Mouse (Mus musculus) fat pad, adult 2 months (tissue): ENCODE data around the gene Phf23.

Experiments
- DNase-seq: peaks from one replicate; pipeline ENCODE4 v3.0.0-alpha.2; 2011; ENCODE audit warnings: low read depth, low spot score; ENCODE audit errors: extremely low read depth

Gene Phf23

GRCm38 (mm10) chr11:70020022-70020631 is 24.6 kb downstream of the Phf23 start:
- DNase-seq = no peak

- DNase-seq = peak; percentile 36
Observed at GRCm38 (mm10) chr11:70020731-70021263, 25.2 kb downstream of the Phf23 start.

- DNase-seq = peak; percentile 31
Observed at GRCm38 (mm10) chr11:70021264-70022132, 25.9 kb downstream of the Phf23 start.

GRCm38 (mm10) chr11:70023481-70024150 is 28.0 kb downstream of the Phf23 start:
- no peak for DNase-seq

GRCm38 (mm10) chr11:70024151-70024514 is 28.6 kb downstream of the Phf23 start:
- DNase-seq = no peak

GRCm38 (mm10) chr11:70026689-70027088 is 31.1 kb downstream of the Phf23 start:
- DNase-seq = no peak

GRCm38 (mm10) chr11:70027397-70027796 is 31.8 kb downstream of the Phf23 start:
- DNase-seq = no peak

GRCm38 (mm10) chr11:70028401-70029129 is 33.0 kb downstream of the Phf23 start:
- DNase-seq = no peak

GRCm38 (mm10) chr11:70029130-70029801 is 33.7 kb downstream of the Phf23 start:
- no peak for DNase-seq

- no peak for DNase-seq
Observed at GRCm38 (mm10) chr11:70029829-70030550, 34.4 kb downstream of the Phf23 start.

GRCm38 (mm10) chr11:70030651-70031320 is 35.2 kb downstream of the Phf23 start:
- no peak for DNase-seq

- DNase-seq = no peak
Observed at GRCm38 (mm10) chr11:70031321-70031670, 35.7 kb downstream of the Phf23 start.

- no peak for DNase-seq
Observed at GRCm38 (mm10) chr11:70038174-70038573, 42.6 kb downstream of the Phf23 start.

GRCm38 (mm10) chr11:70039631-70040030 is 44.1 kb downstream of the Phf23 start:
- no peak for DNase-seq

- DNase-seq = no peak
Observed at GRCm38 (mm10) chr11:70040184-70040583, 44.6 kb downstream of the Phf23 start.

GRCm38 (mm10) chr11:70042309-70043085 is 46.9 kb downstream of the Phf23 start:
- DNase-seq = no peak

GRCm38 (mm10) chr11:70043665-70044064 is 48.1 kb downstream of the Phf23 start:
- DNase-seq = no peak

GRCm38 (mm10) chr11:70045435-70045834 is 49.9 kb downstream of the Phf23 start:
- DNase-seq = no peak
